Mouse (Mus musculus) cerebellum, postnatal 4 days (tissue): ENCODE measurements at regions not wholly inside any gene's neighbourhood (a gene's known extent, or its start where the extent isn't known, plus 50 kb on each side); places are given as distances from the start of the nearest gene placed in this dataset.

ENCODE experiments used
- DNase-seq, 2 experiments: peaks; one replicate each; pipeline ENCODE4 v3.0.0; 2022; ENCODE audit warnings: low spot score in 2 of 2, mixed read lengths in 1 of 2

DNA sequence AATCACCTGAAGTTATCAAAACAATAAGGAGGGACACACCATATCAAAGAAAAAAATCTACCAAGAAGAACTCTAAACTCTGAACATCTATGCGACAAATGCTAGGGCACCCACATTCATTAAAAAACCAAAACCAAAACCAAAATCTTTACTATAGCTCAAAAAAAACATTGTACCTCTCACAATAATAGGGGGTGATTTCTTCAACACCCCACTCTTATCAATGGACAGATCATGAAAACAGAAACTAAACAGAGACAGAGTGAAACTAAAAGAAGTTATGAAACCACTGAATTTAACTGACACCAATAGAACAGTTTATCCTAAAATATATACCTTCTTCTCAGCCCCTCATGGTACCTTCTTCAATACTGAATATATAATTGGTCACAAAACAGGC, 1314.5 kb upstream of the Gm7489 start:
- DNase-seq = no peak

DNA sequence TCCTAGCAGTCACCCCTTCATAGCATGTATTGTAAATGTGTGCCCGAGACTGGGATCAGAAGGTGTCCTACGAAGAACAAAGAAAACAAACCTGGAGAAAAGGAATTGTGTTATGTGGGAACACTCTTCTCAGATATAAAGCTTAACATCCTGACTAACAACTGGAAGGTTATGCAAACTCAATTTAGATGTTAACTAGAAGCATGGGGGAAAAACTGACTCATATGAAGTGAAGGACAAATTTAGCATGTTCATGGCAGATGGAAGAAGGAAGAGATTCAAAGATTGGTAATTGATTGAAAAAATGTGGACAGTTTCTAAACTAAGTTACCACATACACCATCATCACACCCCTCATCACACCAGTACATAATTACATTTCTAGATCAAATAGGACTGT, 1307.1 kb upstream of the Gm7489 start:
- no peak for DNase-seq

DNA sequence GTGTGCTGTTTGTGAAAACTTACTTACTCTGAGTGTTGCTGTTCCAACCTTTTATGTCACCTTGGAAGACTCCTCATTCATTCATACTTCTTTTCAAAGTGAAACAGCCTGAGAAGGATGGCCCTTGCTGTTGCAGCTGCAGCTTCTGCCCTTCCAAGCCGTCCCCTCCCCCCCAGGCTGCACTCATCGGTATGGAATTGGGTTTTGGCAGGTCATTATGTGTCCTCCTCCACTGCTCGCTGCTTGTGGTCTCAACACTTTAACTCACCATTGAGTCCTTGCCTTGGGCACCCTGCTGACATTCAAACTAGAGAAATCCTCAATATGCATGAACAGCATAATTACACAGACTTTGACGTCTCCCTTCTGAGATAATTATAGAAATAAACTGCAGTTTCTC, 1295.3 kb upstream of the Gm7489 start:
- no peak for DNase-seq

DNA sequence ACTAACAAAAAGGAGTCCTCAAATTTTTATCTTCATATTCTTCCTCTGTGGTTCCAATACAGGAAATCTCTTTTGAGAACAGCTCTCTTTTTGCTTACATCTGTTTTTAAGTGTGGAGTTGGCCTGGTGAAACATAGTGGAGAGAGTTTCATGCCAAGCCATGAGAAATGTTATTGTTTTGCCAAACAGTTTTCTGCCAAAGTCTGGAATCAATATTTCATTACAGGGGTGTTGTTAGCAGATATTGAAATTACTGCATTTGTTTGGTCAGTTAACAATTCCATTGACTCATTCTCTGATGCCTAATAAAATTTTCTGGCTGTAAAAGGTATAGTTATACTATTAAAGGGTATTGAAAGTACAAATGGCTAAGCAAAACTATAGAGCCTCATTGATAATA, 1285.2 kb upstream of the Gm7489 start:
- no peak for DNase-seq

DNA sequence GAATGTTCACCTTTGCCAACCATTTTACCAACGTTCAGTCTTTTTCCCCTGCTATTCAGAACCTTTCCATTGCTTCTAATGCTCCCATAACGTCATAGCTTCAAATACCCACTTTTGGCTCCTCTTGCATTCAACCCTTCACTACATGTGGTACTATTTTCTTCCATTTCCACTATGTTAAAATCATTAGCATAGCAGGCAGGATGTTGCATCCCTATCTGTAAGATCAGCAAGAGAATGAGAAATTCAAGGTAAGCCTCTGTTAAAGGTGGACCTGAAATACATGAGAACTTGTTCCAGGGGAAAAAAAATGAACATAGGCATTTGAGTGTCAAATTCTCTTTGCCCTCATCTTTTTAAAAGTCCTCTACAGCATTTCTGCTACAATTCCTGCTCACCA, 1284.7 kb upstream of the Gm7489 start:
- no peak for DNase-seq

DNA sequence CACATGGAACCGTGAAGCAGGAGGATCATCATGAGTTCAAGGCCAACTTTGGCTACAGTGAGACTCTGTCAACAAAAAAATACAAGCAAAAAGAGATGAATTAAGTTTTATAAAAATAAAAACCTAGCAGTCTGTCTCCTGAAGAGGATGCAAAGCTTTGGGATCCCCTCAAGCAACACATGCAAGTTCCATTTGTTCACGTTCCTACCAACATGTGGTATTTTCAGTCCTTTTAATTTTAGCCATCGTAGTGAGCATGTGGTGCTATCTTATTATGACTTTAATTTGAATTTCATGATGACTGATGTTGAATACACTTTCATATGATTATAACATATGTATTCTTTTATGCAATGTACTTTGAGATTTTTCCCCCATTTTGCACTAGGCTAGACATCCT, 1244.9 kb upstream of the Gm7489 start:
- DNase-seq = no peak

DNA sequence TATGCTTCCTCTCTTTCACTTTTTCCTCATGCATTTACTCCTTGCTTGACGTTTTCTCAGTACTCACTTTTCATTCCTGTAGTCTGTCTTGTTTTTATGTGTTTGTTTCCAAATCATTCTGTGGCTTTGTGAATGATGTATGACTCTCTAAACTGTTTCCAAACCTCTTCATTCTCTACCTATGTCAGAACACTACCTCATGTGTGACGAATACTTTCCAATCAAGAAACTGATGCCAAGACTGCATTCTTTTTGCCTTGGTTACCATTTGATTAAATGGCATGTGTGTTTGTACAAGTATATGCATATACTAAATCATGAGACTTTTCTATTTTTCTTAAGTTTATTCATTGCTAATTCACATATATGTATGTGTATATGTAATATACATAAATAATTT, 1238.7 kb upstream of the Gm7489 start:
- no peak for DNase-seq

DNA sequence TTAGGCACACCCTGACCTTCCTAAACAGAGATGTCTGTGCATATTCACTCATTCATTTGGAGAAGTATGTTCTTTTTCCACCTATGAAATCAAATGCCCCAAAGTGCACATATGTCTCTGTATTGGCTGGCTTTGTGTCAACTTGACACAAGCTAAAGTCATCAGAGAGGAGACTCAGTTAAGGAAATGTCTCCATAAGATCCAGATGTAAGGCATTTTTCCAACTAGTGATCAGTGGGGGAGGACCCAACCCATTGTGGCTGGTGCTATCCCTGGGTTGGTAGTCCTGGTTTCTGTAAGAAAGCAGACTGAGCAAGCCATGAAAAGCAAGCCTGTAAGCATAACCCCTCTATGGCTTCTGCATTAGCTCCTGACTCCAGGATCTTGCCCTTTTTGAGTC, 1226.8 kb upstream of the Gm7489 start:
- no peak for DNase-seq
